In genomic region chr5:86742796-86743195, GRCm38 (mm10) we compare ENCODE assay signal across 26 mouse cellular contexts. TPM values are rescaled to one million over a fixed set of nuclear protein-coding genes. Genes with fewer than 3 reads are reported as not detected.
"Had no signal": no experiment of that assay in that cellular context is flagged by ENCODE, and none has a peak within 500 bp of the region (broad histone marks: within the 10 kb centered on the region; RNA-seq: fewer than 3 reads in every experiment).

No protein-coding gene starts in this region.

- H3K9ac ChIP-seq: lung, embryonic 15.5 days; midbrain, embryonic 12.5 days; neural tube, embryonic 13.5 days; neural tube, embryonic 15.5 days had no signal

- H3K36me3 ChIP-seq: lung, embryonic 15.5 days; midbrain, embryonic 10.5 days; midbrain, embryonic 12.5 days; neural tube, embryonic 13.5 days; neural tube, embryonic 15.5 days had no signal

- H3K4me2 ChIP-seq: lung, embryonic 15.5 days; midbrain, embryonic 12.5 days; neural tube, embryonic 13.5 days; neural tube, embryonic 15.5 days had no signal

- H3K4me1 ChIP-seq: lung, embryonic 15.5 days; midbrain, embryonic 10.5 days; midbrain, embryonic 12.5 days; neural tube, embryonic 13.5 days; neural tube, embryonic 15.5 days had no signal

- H3K4me3 ChIP-seq: lung, embryonic 15.5 days; midbrain, embryonic 10.5 days; midbrain, embryonic 12.5 days; myocyte; neural tube, embryonic 13.5 days; neural tube, embryonic 15.5 days had no signal

- DNase-seq: lung, adult 18-20 months; lung, postnatal 14 days; lung, postnatal 36 days; midbrain, embryonic 14.5 days; retina, postnatal 1 day; right cerebral cortex, adult 18-20 months; right cerebral cortex, postnatal 25 days; right cerebral cortex, postnatal 4 days; spleen, adult 18-20 months; thymus, adult 18-20 months; thymus, postnatal 14 days; thymus, postnatal 36 days had no signal

- ATAC-seq: lung, postnatal 0 days; midbrain, embryonic 16.5 days had no signal

- H3K9me3 ChIP-seq: lung, embryonic 15.5 days; midbrain, embryonic 10.5 days; midbrain, embryonic 12.5 days; neural tube, embryonic 13.5 days; neural tube, embryonic 15.5 days had no signal

- H3K27me3 ChIP-seq: lung, embryonic 15.5 days; midbrain, embryonic 12.5 days; neural tube, embryonic 13.5 days; neural tube, embryonic 15.5 days had no signal

- H3K27ac ChIP-seq: lung, embryonic 15.5 days; midbrain, embryonic 10.5 days; midbrain, embryonic 12.5 days; neural tube, embryonic 13.5 days; neural tube, embryonic 15.5 days had no signal

RNA-seq across cellular contexts. Expression of gene Tmprss11e, which starts 2.8 kb away (rescaled TPM):
- total RNA-seq: megakaryocyte, adult 5-6 weeks; megakaryocyte-erythroid progenitor cell, adult 5-6 weeks had no signal
- polyA plus RNA-seq: lung, embryonic 15.5 days; lung, postnatal 0 days; midbrain, embryonic 10.5 days; midbrain, embryonic 12.5 days; midbrain, embryonic 14.5 days; midbrain, embryonic 16.5 days; myocyte; neural tube, embryonic 11.5 days; neural tube, embryonic 13.5 days; neural tube, embryonic 15.5 days; small intestine, adult 2 months; stomach, embryonic 14.5 days; thymus, postnatal 0 days had no signal
